Mouse (Mus musculus): Measurements from ENCODE around the gene Pex19.

Gene Pex19

GRCm38 (mm10) chr1:172183056-172183455 lies 56.5 kb downstream of the Pex19 start:
- DNase-seq (ENCODE audit: low spot score in 2 of 2), result no peak

GRCm38 (mm10) chr1:172183915-172184314 lies 57.4 kb downstream of the Pex19 start:
- DNase-seq (ENCODE audit: low spot score in 2 of 2), result no peak
